Mouse (Mus musculus): ENCODE data around the gene Adgrl2.

Adgrl2 gene

DNA sequence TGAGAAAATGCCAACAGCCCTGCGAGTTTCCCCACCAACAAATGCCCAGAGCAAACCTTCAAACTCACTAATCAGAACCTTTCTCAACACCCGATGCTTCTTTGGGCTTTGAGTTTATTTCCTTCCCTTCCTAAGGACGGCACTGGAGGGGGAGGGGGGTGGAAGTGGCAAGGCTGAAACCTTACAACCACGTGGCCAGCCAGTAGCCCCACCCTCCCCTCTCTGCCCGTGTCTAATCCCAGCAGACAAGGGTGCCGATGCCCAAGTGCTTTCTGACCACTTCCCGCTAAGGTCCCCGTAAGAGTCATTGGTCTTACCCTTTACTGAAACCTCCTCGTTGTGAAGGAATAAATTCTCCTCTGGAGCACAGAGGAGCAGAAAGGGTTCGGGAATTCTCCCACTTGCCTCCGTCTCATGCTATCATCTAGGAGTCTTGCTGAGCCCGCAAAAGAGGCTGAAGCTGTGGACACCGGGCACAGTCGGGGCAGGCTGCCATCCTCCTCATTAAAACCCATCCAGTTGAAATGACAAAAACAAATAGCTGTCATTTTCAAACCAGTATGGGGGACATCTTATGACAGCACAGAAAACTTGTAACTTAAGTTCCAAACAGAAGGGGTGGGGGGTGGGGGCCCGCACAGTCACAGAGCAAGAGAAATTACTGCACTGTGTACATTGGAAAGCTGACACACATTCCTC, 30.9 kb downstream of the Adgrl2 start:
- TF ChIP-seq GATA4 (IDR thresholded peaks at IDR 0.05; ENCODE audit: insufficient replicate concordance, low read length) = no peak

DNA sequence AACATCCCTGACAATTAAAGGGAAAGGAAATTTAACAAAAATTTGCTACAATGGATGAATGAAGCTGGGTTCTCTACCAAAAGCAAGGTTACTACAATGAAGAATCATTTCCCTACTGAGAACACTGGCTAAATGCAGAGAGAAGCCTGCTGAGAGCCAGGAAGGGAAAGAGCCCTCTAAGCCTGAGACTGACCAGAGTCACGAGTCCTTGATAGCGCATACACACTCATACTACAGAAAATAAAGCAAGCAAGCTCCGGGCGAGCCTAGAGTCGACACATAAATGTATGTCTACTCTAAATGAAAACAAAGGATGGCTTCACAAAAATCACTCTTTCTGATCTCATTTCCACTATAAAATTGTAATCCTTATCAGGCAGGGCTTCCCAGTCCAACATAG, 31.6 kb downstream of the Adgrl2 start:
- TF ChIP-seq GATA4 (IDR thresholded peaks at IDR 0.05; ENCODE audit: insufficient replicate concordance, low read length) = no peak

DNA sequence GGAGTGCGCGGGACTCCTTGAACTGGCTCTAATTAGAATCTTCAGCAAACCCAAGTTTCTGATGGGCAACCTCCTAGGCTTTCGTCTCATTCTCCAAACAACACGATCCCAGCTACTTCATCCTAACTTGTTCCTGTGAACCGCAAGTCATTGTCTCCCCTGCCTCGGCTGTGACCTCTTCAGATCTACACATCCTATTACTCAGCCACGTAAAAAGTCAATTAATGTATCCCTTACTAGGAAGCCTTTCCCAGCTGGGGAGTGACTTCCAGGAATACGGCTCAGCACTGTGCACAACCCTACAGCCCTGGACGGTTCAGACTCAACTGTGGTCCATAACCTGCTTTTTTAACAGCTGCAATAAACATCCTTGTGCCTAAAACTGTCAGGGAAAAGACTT, 32.2 kb downstream of the Adgrl2 start:
- TF ChIP-seq GATA4 (IDR thresholded peaks at IDR 0.05; ENCODE audit: insufficient replicate concordance, low read length) = no peak

DNA sequence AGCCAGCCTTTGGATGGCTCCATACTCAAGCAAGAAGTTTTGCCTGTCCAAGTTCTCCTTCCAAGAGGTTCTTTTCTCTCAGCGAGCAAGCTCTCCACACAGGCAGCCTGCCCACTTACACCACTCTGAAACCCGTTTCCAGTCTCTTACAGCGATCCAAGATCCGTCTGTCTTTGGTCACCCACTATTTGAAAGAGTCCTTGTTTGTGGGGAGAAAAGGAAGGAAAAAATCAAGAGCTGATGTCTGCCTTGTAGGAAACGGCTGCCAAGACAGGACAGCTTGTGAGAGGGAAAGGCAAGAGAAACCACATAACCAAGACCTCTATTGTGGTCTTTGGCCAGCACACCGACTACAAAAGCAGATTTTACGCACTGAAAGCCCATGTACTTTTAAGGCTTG, 33.5 kb downstream of the Adgrl2 start:
- no peak for TF ChIP-seq GATA4 (IDR thresholded peaks at IDR 0.05; ENCODE audit: insufficient replicate concordance, low read length)

- TF ChIP-seq GATA4 (IDR thresholded peaks at IDR 0.05; ENCODE audit: insufficient replicate concordance, low read length) = no peak
Measured at GRCm38 (mm10) chr3:148949796-148950195, 40.6 kb downstream of the Adgrl2 start.

- peak; percentile 36; the same call in 1 of the 2 replicates for TF ChIP-seq GATA4 (IDR thresholded peaks at IDR 0.05; ENCODE audit: insufficient replicate concordance, low read length)
Measured at GRCm38 (mm10) chr3:148947805-148948405, 42.5 kb downstream of the Adgrl2 start.

- no peak for TF ChIP-seq GATA4 (IDR thresholded peaks at IDR 0.05; ENCODE audit: insufficient replicate concordance, low read length)
Measured at GRCm38 (mm10) chr3:148947266-148947665, 43.1 kb downstream of the Adgrl2 start.

DNA sequence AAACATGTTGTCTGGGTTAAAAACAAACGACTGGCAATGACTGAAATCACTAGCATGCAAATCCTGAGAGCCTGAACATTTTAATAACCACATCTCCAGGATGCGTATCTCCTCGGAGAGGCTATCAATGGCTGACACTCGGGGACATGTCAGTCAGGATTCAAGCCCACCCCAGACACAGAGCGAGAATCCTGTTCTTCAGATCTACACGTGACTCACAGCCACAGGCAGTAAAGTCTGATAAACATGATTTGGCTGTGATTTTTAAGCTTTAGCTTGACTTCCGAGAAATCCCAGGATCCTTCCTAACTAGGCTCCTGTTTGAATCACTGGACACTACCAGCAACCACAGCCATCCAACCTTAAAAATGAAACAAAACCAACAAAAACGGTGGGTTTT, 44.8 kb downstream of the Adgrl2 start:
- TF ChIP-seq GATA4 (IDR thresholded peaks at IDR 0.05; ENCODE audit: insufficient replicate concordance, low read length) = no peak

DNA sequence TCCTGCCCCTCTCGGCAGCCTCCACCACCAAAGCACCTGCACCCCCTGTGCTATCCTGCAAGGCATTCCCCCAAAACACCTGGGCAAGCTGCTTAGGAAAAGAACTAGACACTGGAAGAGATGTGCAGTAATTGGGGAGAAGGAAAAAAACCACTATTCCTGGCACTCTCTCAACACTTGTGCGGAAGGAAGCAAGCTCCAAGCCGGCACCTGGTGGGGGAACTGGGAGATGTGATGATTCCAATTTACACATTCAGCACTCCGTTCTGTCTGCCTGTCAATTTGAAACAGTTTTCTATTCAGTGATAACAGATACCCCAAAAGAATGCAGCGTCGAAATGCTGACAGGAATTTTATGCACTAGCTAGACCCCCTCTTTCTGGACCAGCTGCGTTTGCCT, 50.9 kb downstream of the Adgrl2 start:
- no peak for TF ChIP-seq GATA4 (IDR thresholded peaks at IDR 0.05; ENCODE audit: insufficient replicate concordance, low read length)

DNA sequence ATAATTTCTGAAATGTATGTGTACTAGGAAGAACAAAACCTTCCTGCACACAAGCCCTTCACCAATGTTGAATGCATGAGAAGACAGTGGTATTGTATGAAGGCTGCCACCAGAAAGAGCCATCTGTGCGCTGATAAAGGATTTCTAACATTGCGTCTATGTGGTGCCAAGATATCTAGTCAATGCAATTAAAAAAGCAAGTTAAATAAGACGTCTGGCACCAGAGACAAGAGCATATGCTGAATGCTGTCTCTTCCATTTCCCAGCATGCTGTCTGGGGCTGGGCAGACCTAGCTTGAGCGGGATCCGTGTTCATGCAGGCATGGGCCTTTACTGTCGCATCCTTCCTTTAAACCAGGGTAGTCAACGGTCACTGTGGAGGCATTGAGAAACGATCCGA, 55.3 kb downstream of the Adgrl2 start:
- TF ChIP-seq GATA4 (IDR thresholded peaks at IDR 0.05; ENCODE audit: insufficient replicate concordance, low read length) = no peak

DNA sequence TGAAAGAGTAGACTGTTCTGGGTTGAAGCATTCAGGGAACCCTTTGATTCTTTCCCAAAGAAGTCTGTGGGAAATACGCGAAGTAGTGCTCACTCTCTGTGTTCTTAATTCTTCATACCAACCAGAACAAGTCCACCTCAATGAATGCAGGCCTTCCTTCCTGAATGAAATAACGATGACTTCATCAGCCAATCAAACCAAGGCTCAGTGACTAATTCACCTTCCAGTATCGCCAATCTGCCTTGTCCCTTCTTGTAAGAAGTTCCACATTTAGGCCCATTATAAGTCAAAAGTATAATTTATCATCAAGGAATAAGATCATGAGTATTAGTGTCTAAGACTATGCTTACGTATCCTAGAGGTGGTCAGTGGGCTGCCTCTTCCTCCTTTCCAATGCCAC, 56.1 kb downstream of the Adgrl2 start:
- no peak for TF ChIP-seq GATA4 (IDR thresholded peaks at IDR 0.05; ENCODE audit: insufficient replicate concordance, low read length)

- TF ChIP-seq GATA4 (IDR thresholded peaks at IDR 0.05; ENCODE audit: insufficient replicate concordance, low read length) = no peak
Measured at GRCm38 (mm10) chr3:148933160-148933559, 57.2 kb downstream of the Adgrl2 start.

- no peak for TF ChIP-seq GATA4 (IDR thresholded peaks at IDR 0.05; ENCODE audit: insufficient replicate concordance, low read length)
Measured at GRCm38 (mm10) chr3:148930913-148931312, 59.4 kb downstream of the Adgrl2 start.

GRCm38 (mm10) chr3:148926330-148926729, 64.0 kb downstream of the Adgrl2 start:
- no peak for TF ChIP-seq GATA4 (IDR thresholded peaks at IDR 0.05; ENCODE audit: insufficient replicate concordance, low read length)

GRCm38 (mm10) chr3:148922618-148923095, 67.7 kb downstream of the Adgrl2 start:
- TF ChIP-seq GATA4 (IDR thresholded peaks at IDR 0.05; ENCODE audit: insufficient replicate concordance, low read length) = no peak

- TF ChIP-seq GATA4 (IDR thresholded peaks at IDR 0.05; ENCODE audit: insufficient replicate concordance, low read length) = no peak
Measured at GRCm38 (mm10) chr3:148921966-148922587, 68.3 kb downstream of the Adgrl2 start.

Data from liver, adult (tissue).